Mouse (Mus musculus): ENCODE results near the gene Ube2q2.

- TF ChIP-seq GABPA (IDR thresholded peaks at IDR 0.05; ENCODE audit: insufficient replicate concordance, low read depth, low read length), result no peak
- TF ChIP-seq USF1 (IDR thresholded peaks at IDR 0.05; ENCODE audit: low read depth, low read length), result no peak
- no peak for TF ChIP-seq USF2 (conservative IDR thresholded peaks at IDR 0.05; ENCODE audit: low read depth, low read length)
- TF ChIP-seq KAT2A (IDR thresholded peaks at IDR 0.05; ENCODE audit: insufficient replicate concordance, low read length), result no peak
- TF ChIP-seq EP300 (IDR thresholded peaks at IDR 0.05; ENCODE audit: low read length), result no peak; the same call in 1 of the 2 replicates
- TF ChIP-seq POLR2A (IDR thresholded peaks at IDR 0.05; ENCODE audit: low read depth, low read length), result no peak
- no peak for TF ChIP-seq ZKSCAN1 (IDR thresholded peaks at IDR 0.05; ENCODE audit: borderline replicate concordance, low read depth, low read length)
These were observed 23.6 kb downstream of the Ube2q2 start for GRCm38 (mm10) chr9:55172195-55172685.
